Mouse (Mus musculus): ENCODE measurements around the gene Tpi1. TPM values are rescaled to one million over a fixed set of nuclear protein-coding genes. Genes with fewer than 3 reads are reported as not detected.
"Not testable (repeated sequence)": the region's sequence is repeated elsewhere in the genome, so short reads cannot be mapped to it uniquely, and the experiment has no call there.

Tpi1 gene
- polyA plus RNA-seq, 1 experiment from 2014 or later: 428 TPM

DNA sequence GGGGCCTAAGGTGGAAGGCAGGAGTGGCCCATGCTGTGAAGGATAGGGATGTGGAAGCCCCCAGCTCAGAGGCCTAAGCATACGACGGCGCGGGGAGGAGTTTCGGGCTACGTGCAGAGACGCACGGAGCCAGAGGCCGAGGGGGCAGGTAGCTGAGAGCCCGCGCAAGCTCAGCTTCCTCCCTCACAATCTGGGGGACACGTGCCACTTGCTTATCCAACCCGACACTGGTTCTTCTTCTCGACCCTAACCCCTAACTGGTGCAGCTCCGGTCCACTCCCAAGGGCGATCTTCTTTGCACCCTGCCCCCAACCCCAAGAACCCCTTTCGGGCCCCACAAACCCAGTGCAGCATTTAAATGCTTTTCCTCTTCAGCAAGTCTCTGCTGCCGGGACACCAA lies 600 bp downstream of the Tpi1 start:
- H3K4me1 ChIP-seq: peaks cover 48% of the 10 kb centered on the region
- H3K27me3 ChIP-seq: no peaks in the 10 kb centered on the region
- peak overlapping the region; percentile 75 for H3K4me3 ChIP-seq
- H3K9me3 ChIP-seq: no peaks in the 10 kb centered on the region
- peak overlapping the region; percentile 86 for H3K9ac ChIP-seq (replicated peaks)
- peak; percentile 69 for ATAC-seq (ENCODE audit: low FRiP score, low read depth)
- peak overlapping the region; percentile 86 for H3K27ac ChIP-seq (replicated peaks)
- peaks cover 48% of the 10 kb centered on the region for H3K36me3 ChIP-seq
- H3K4me2 ChIP-seq (replicated peaks): peak overlapping the region; percentile 88
- WGBS: under 1% methylated on average over 18 of the region's 18 CpGs

- peak overlapping the region; percentile 86 for H3K9ac ChIP-seq (replicated peaks)
- H3K9me3 ChIP-seq: no peaks in the 10 kb centered on the region
- peak overlapping the region; percentile 86 for H3K27ac ChIP-seq (replicated peaks)
- WGBS: 15% methylated on average over 9 of the region's 9 CpGs
- peaks cover 53% of the 10 kb centered on the region for H3K4me1 ChIP-seq
- H3K4me2 ChIP-seq (replicated peaks): peak overlapping the region; percentile 88
- ATAC-seq (ENCODE audit: low FRiP score, low read depth): no peak
- H3K36me3 ChIP-seq: peaks cover 42% of the 10 kb centered on the region
- H3K4me3 ChIP-seq: peak overlapping the region; percentile 75
- no peaks in the 10 kb centered on the region for H3K27me3 ChIP-seq
These were observed 1.2 kb downstream of the Tpi1 start for GRCm38 (mm10) chr6:124812848-124813247.

DNA sequence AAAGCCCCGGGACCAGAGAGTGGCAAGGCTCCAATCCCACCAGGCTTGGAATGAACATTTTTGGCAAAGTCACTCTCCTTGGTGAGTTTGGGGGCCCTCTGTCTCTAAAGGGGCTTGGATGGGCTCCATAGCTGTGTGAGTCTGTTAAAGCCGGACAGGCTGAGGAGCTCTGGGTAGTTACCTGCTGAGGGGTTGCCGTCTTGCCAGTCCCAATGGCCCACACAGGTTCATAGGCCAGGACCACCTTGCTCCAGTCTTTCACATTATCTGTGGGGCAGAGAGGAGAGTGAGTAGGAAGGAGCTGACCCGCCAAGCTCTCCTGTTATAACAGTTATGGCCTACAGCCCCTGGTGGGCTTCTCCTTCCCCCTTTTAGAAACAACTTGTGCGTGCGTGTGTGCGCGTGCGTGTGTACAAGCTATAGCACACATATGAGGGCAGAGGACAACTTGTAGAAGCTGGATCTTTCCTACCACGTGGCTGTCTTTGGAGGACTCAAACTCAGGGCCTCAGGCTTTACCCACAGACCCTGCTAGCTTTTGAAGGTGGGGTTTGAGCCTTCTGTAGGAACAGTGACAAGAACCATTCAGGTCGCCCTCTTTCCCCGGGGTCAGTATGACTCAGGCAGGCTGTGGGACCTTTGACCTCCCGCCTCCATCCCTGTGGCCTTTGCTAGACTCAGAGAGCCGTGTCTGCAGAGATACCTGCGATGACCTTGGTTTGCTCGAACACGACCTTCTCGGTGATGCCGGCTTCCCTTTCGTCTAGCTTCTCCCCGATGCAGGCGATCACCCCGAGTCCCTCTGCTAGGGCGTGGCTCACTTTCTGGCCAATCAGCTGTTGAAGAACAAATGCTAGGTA lies 2.2 kb downstream of the Tpi1 start:
- H3K27ac ChIP-seq (replicated peaks): 0 out of 2 replicates have a peak overlapping the region, but pooled peaks have one; percentile 86
- no peaks in the 10 kb centered on the region for H3K27me3 ChIP-seq
- 86% methylated on average over 24 of the region's 24 CpGs for WGBS
- H3K9me3 ChIP-seq: no peaks in the 10 kb centered on the region
- peak overlapping the region; percentile 88 for H3K4me2 ChIP-seq (replicated peaks)
- peak overlapping the region; percentile 75; the same call in 1 of the 2 replicates for H3K4me3 ChIP-seq
- peaks cover 33% of the 10 kb centered on the region for H3K36me3 ChIP-seq
- no peak for ATAC-seq (ENCODE audit: low FRiP score, low read depth)
- H3K4me1 ChIP-seq: peaks cover 53% of the 10 kb centered on the region
- peak overlapping the region; percentile 86; the same call in 1 of the 2 replicates for H3K9ac ChIP-seq (replicated peaks)

DNA sequence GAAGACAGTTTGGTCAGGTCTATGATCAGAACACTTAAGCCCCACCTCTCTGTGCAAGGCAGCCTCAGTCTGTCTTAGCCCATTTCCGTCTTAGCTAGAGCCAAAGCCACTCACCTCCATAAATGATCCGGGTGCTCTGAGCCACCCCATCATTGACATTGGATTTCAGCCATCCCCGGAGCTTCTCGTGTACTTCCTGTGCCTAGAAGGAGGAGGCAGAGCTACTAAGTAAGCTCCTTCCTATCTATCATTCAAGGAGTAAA lies 2.8 kb downstream of the Tpi1 start:
- H3K9me3 ChIP-seq: no peaks in the 10 kb centered on the region
- peaks cover 53% of the 10 kb centered on the region for H3K4me1 ChIP-seq
- H3K27ac ChIP-seq (replicated peaks): no peak overlapping the region
- no peak for ATAC-seq (ENCODE audit: low FRiP score, low read depth)
- peaks cover 27% of the 10 kb centered on the region for H3K36me3 ChIP-seq
- no peak overlapping the region for H3K9ac ChIP-seq (replicated peaks)
- 91% methylated on average over 4 of the region's 4 CpGs for WGBS
- no peak overlapping the region for H3K4me2 ChIP-seq (replicated peaks)
- H3K4me3 ChIP-seq: no peak overlapping the region
- no peaks in the 10 kb centered on the region for H3K27me3 ChIP-seq

DNA sequence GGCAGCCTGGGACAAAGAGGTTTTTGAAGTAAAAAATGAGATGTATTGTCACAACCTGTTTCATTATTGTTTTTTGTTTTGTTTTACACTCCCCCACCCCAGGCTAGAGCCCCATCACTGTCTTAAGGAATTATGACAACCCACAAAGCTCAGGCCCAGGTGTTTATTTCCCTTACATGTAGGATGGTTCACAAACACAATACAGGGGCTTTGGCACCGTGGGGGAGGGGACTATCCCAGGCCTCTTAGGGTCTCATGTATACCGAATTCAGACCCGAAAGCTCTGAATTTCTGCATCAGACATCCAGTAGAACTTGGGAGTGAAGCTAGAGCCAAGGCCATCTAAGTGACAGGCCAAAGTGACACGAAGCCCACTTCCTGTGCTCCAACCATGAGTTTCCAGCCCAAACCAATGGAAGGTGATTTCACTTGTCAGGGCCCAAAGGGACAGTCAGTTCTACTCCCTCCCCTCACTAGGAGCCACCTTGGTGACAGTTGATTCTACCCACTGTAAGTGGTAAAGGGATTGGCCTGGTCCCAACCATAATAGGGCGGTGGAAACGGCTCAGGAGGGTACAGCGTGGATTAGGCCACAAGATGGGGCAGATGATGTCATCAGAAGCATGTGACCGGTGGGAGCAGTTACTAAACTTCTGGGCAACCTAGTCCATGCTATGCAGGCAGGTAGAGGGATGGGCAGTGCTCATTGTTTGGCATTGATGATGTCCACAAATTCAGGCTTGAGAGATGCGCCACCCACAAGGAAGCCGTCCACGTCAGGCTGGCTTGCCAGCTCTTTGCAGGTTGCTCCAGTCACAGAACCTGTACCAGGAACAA lies 3.3 kb downstream of the Tpi1 start:
- WGBS: 85% methylated on average over 11 of the region's 11 CpGs
- not testable (repeated sequence) for H3K4me2 ChIP-seq (replicated peaks); ATAC-seq (ENCODE audit: low FRiP score, low read depth); H3K27ac ChIP-seq (replicated peaks); H3K4me3 ChIP-seq; H3K9me3 ChIP-seq; H3K9ac ChIP-seq (replicated peaks); H3K27me3 ChIP-seq
- Histone ChIP-seq H3K36me3 (peaks cover 22% of the 10 kb centered on the region), H3K4me1 (peaks cover 58% of the 10 kb centered on the region)

GRCm38 (mm10) chr6:124809775-124810538 lies 4.1 kb downstream of the Tpi1 start:
- Histone ChIP-seq H3K4me3 (peak overlapping the region; percentile 52), H3K4me2 (replicated peaks) (peak overlapping the region; percentile 92), H3K27ac (replicated peaks) (peak overlapping the region; percentile 78), H3K27me3 (no peaks in the 10 kb centered on the region), H3K4me1 (peaks cover 59% of the 10 kb centered on the region), H3K36me3 (peaks cover 22% of the 10 kb centered on the region), H3K9me3 (no peaks in the 10 kb centered on the region), H3K9ac (replicated peaks) (peak overlapping the region; percentile 58)
- WGBS: 45% methylated on average over 14 of the region's 14 CpGs
- no peak for ATAC-seq (ENCODE audit: low FRiP score, low read depth)

- H3K9me3 ChIP-seq: no peaks in the 10 kb centered on the region
- no peaks in the 10 kb centered on the region for H3K27me3 ChIP-seq
- H3K4me2 ChIP-seq (replicated peaks): peak overlapping the region; percentile 92
- H3K27ac ChIP-seq (replicated peaks): peak overlapping the region; percentile 78
- peaks cover 22% of the 10 kb centered on the region for H3K36me3 ChIP-seq
- H3K4me1 ChIP-seq: peaks cover 52% of the 10 kb centered on the region
- WGBS: under 1% methylated on average over 35 of the region's 35 CpGs
- H3K4me3 ChIP-seq: peak overlapping the region; percentile 52
- ATAC-seq (ENCODE audit: low FRiP score, low read depth): peak; percentile 20
- peak overlapping the region; percentile 58 for H3K9ac ChIP-seq (replicated peaks)
These were observed 4.9 kb downstream of the Tpi1 start for GRCm38 (mm10) chr6:124809052-124809774.

DNA sequence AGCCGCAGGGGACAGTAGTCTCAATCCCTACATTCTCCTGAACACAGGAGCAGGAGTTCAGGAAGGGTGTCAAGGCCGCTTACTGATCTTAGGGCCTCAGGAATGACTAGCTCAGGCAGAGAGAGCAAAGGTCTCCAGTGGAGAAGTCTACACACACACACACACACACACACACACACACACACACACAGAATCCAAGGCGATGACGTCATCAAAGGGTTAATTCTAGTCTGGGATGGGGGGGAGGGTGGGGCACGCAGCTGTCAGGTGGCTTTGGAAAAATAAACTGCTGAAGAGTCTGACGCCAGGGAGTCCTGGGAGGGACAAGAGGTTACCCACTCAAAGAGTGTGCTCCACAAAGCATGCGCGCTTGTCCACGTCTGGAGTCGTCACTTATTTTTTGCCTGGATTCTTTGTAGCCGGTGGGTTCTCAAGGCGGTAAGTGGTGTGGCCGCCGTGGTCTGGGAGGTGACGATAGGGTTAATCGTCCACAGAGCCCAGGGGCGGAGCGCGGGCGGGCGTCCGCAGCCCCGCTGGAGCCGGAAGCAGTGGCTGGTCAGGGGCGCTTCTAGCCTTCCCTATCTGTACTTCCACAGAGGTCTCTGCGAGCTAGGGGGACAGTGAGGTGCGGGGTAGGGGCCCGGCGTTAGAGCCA lies 5.6 kb downstream of the Tpi1 start, which contains the start of gene Spsb2:
Gene Spsb2 (plus strand): TSS at position 304 of the 655 bp plus-strand sequence.
- Histone ChIP-seq H3K27me3 (no peaks in the 10 kb centered on the region), H3K4me3 (peak within 1 kb of the TSS; percentile 52), H3K27ac (replicated peaks) (peak within 1 kb of the TSS; percentile 78), H3K9me3 (no peaks in the 10 kb centered on the region), H3K36me3 (peaks cover 22% of the 10 kb centered on the region), H3K9ac (replicated peaks) (peak within 1 kb of the TSS; percentile 58), H3K4me2 (replicated peaks) (peak within 1 kb of the TSS; percentile 92), H3K4me1 (peaks cover 50% of the 10 kb centered on the region)
- WGBS: 4% methylated on average over 29 of the region's 29 CpGs
- peak; percentile 14 for ATAC-seq (ENCODE audit: low FRiP score, low read depth)

DNA sequence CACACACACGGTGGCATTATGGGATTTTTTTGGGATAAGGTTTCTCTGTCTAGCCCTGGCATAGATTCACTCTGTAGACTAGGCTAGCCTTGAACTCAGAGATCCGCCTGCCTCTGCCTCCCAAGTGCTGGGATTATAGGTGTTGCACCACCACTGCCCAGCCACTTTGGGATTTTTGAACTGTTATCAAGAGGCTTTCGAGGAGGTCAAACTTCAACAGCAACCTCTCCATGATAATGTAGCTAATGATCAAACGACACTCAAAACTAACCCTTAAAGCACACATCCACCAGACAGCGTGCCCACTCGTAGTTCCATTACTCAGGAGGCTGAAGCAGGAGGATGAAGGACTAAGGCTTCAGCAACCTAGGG lies 6.1 kb downstream of the Tpi1 start:
- no peak for ATAC-seq (ENCODE audit: low FRiP score, low read depth)
- Histone ChIP-seq H3K4me2 (replicated peaks) (peak overlapping the region; percentile 92), H3K4me3 (peak overlapping the region; percentile 52), H3K27ac (replicated peaks) (0 out of 2 replicates have a peak overlapping the region, but pooled peaks have one; percentile 78), H3K36me3 (peaks cover 22% of the 10 kb centered on the region), H3K9me3 (no peaks in the 10 kb centered on the region), H3K9ac (replicated peaks) (peak overlapping the region; percentile 58), H3K4me1 (peaks cover 46% of the 10 kb centered on the region), H3K27me3 (no peaks in the 10 kb centered on the region)
- 81% methylated on average over 6 of the region's 6 CpGs for WGBS

DNA sequence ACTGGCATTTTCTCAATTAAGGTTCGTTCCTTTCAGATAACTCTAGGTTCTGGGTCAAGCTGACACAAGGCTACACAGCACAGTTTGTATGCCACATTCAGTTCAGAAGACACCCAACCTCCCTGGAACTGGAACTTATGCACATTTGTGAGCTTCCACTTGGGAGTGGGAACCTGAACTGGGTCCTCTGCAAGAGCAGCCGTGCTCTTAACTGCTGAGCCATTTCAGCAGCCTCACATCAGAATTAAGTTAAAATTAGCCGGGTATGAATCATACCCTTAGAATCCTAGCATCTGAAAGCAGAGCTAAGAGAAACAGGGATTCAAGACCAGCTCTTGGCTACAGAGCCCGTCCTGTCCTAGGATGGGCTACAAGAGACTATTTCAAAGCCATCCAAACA lies 6.7 kb downstream of the Tpi1 start:
- H3K4me2 ChIP-seq (replicated peaks): no peak overlapping the region
- H3K9ac ChIP-seq (replicated peaks): no peak overlapping the region
- H3K4me1 ChIP-seq: peaks cover 40% of the 10 kb centered on the region
- no peak overlapping the region for H3K27ac ChIP-seq (replicated peaks)
- no peaks in the 10 kb centered on the region for H3K9me3 ChIP-seq
- H3K4me3 ChIP-seq: no peak overlapping the region
- ATAC-seq (ENCODE audit: low FRiP score, low read depth): no peak
- H3K36me3 ChIP-seq: peaks cover 21% of the 10 kb centered on the region
- 0 out of 2 replicates have a peak, but pooled peaks cover 3% of the 10 kb centered on the region for H3K27me3 ChIP-seq
- WGBS: 92% methylated on average over 4 of the region's 4 CpGs

Data from midbrain, embryonic 12.5 days (tissue).